Mouse (Mus musculus): ENCODE data around the gene Hs3st5.

The Hs3st5 gene

GRCm38 (mm10) chr10:36795311-36795710 is 288.7 kb downstream of the Hs3st5 start:
- in situ Hi-C loops (cut with MboI; ENCODE audit: low sequenced_read_pairs) = no loop called here

- in situ Hi-C loops (cut with MboI; ENCODE audit: low sequenced_read_pairs) = no loop called here
These were observed 294.4 kb downstream of the Hs3st5 start for GRCm38 (mm10) chr10:36800925-36801482.

GRCm38 (mm10) chr10:36803705-36804104 is 297.1 kb downstream of the Hs3st5 start:
- in situ Hi-C loops (cut with MboI; ENCODE audit: low sequenced_read_pairs) = no loop called here

GRCm38 (mm10) chr10:36805265-36805664 is 298.7 kb downstream of the Hs3st5 start:
- in situ Hi-C loops (cut with MboI; ENCODE audit: low sequenced_read_pairs) = no loop called here

GRCm38 (mm10) chr10:36805788-36806187 is 299.2 kb downstream of the Hs3st5 start:
- in situ Hi-C loops (cut with MboI; ENCODE audit: low sequenced_read_pairs) = no loop called here

GRCm38 (mm10) chr10:36807007-36807406 is 300.4 kb downstream of the Hs3st5 start:
- in situ Hi-C loops (cut with MboI; ENCODE audit: low sequenced_read_pairs) = no loop called here

GRCm38 (mm10) chr10:36818867-36819266 is 312.3 kb downstream of the Hs3st5 start:
- in situ Hi-C loops (cut with MboI; ENCODE audit: low sequenced_read_pairs) = no loop called here

GRCm38 (mm10) chr10:36829079-36829478 is 322.5 kb downstream of the Hs3st5 start:
- in situ Hi-C loops (cut with MboI; ENCODE audit: low sequenced_read_pairs) = no loop called here

GRCm38 (mm10) chr10:36832204-36832603 is 325.6 kb downstream of the Hs3st5 start:
- in situ Hi-C loops (cut with MboI; ENCODE audit: low sequenced_read_pairs) = no loop called here

- in situ Hi-C loops (cut with MboI; ENCODE audit: low sequenced_read_pairs) = no loop called here
These were observed 327.6 kb downstream of the Hs3st5 start for GRCm38 (mm10) chr10:36834224-36834623.

GRCm38 (mm10) chr10:36835836-36836516 is 329.4 kb downstream of the Hs3st5 start:
- in situ Hi-C loops (cut with MboI; ENCODE audit: low sequenced_read_pairs) = no loop called here

- in situ Hi-C loops (cut with MboI; ENCODE audit: low sequenced_read_pairs) = no loop called here
These were observed 343.6 kb downstream of the Hs3st5 start for GRCm38 (mm10) chr10:36850231-36850630.

- in situ Hi-C loops (cut with MboI; ENCODE audit: low sequenced_read_pairs) = no loop called here
These were observed 355.7 kb downstream of the Hs3st5 start for GRCm38 (mm10) chr10:36862127-36862895.

Data from CH12F3 (cell line).